Mouse (Mus musculus) left cerebral cortex, adult 2 months (tissue): ENCODE data around the gene Btg2. TPM values are rescaled to one million over a fixed set of nuclear protein-coding genes. Genes with fewer than 3 reads are reported as not detected.

Source experiments
- DNase-seq, 2 experiments: peaks; one replicate each; pipeline ENCODE4 v3.0.0; 2021 to 2022; ENCODE audit warnings: low spot score in 2 of 2, mixed read lengths in 1 of 2; ENCODE audit errors: extremely low spot score in 1 of 2
- H3K27ac ChIP-seq: fragments of 200-600 bp; 2 replicates; pipeline ENCODE4 v1.8.1; 2022
- H3K4me3 ChIP-seq: fragments of 200-600 bp; 2 replicates; pipeline ENCODE4 v1.8.1; 2022
- CTCF ChIP-seq: fragments of 200-600 bp; IDR thresholded peaks from 2 replicates; pipeline ENCODE4 v1.8.1; 2022; ENCODE audit warnings: antibody characterized with exemption, mild to moderate bottlenecking, moderate library complexity
- intact Hi-C: fragments of 180-260 bp; cut with DNase I; formaldehyde crosslinking; loops from one replicate; pipeline ENCODE4 v1.15.1; 2025
- total RNA-seq, 2 experiments: library from RNA; stranded (reverse); gene quantifications; 2 replicates each; pipeline ENCODE4 v1.2.3; 2021

Btg2 gene
- total RNA-seq, 2 experiments from 2014 or later = 26.2 to 28.3 TPM

- no peak for TF ChIP-seq CTCF
- Histone ChIP-seq H3K27ac (peak overlapping the region; percentile 32; the same call in 1 of the 2 replicates), H3K4me3 (no peak overlapping the region)
- no peak for DNase-seq
- intact Hi-C loops = loop anchor here (1.0 kb wide), 1 partner anchor 34 kb away; no protein-coding TSS in a partner anchor
Observed at GRCm38 (mm10) chr1:134061915-134062314, 17.0 kb downstream of the Btg2 start.

GRCm38 (mm10) chr1:134060849-134061569 is 17.9 kb downstream of the Btg2 start:
- H3K27ac ChIP-seq = peak overlapping the region; percentile 97
- intact Hi-C loops = loop anchor here (1.0 kb wide), 1 partner anchor 18 kb away; the partner anchor contains the start of gene Btg2
- no peak; the same call in 1 of the 2 replicates for TF ChIP-seq CTCF
- peak overlapping the region; percentile 40 for H3K4me3 ChIP-seq
- peak; percentile 82 to 88 for DNase-seq

- DNase-seq = no peak
- TF ChIP-seq CTCF = peak; percentile 59
- Histone ChIP-seq H3K4me3 (peak overlapping the region; percentile 40), H3K27ac (peak overlapping the region; percentile 97)
- intact Hi-C loops = loop anchor here (1.0 to 10.0 kb wide), 2 partner anchors 19 to 275 kb away; partner anchors contain the start of genes Btg2 and Ppfia4
Observed at GRCm38 (mm10) chr1:134059739-134060695, 18.9 kb downstream of the Btg2 start.

DNA sequence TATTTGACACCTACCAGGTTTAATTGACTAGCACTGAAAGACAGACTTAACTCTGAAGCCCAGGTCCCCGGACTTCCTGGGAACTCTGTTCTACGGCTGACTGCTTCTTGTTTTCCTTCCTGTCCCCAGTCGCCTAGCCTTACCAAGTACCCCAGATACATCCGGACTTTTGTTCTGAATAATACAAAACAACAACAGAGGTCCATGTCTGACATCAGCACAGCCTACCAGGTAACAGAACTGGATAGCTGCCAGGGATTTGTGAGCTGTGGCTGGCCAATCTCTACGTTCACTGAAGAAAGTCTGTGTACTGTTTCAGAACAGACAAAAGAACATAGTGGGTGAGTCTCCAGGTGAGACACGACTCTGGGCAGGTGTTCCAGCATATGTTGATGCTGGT is 20.1 kb downstream of the Btg2 start:
- intact Hi-C loops = loop anchor here (10.0 kb wide), 1 partner anchor 276 kb away; the partner anchor contains the start of gene Ppfia4
- no peak for TF ChIP-seq CTCF
- Histone ChIP-seq H3K4me3 (no peak overlapping the region), H3K27ac (no peak overlapping the region)
- no peak for DNase-seq

GRCm38 (mm10) chr1:134057736-134058135 is 21.2 kb downstream of the Btg2 start:
- no peak for DNase-seq
- intact Hi-C loops = loop anchor here (10.0 kb wide), 1 partner anchor 277 kb away; the partner anchor contains the start of gene Ppfia4
- Histone ChIP-seq H3K27ac (no peak overlapping the region), H3K4me3 (no peak overlapping the region)
- TF ChIP-seq CTCF = no peak

GRCm38 (mm10) chr1:134056285-134056684 is 22.6 kb downstream of the Btg2 start:
- TF ChIP-seq CTCF = no peak
- intact Hi-C loops = loop anchor here (10.0 kb wide), 1 partner anchor 279 kb away; the partner anchor contains the start of gene Ppfia4
- DNase-seq = no peak
- no peak overlapping the region for H3K4me3 ChIP-seq
- H3K27ac ChIP-seq = no peak overlapping the region

- no peak overlapping the region for H3K27ac ChIP-seq
- no peak overlapping the region for H3K4me3 ChIP-seq
- DNase-seq = no peak
- intact Hi-C loops = loop anchor here (10.0 kb wide), 1 partner anchor 279 kb away; the partner anchor contains the start of gene Ppfia4
- TF ChIP-seq CTCF = no peak
Observed at GRCm38 (mm10) chr1:134055666-134056245, 23.2 kb downstream of the Btg2 start.

DNA sequence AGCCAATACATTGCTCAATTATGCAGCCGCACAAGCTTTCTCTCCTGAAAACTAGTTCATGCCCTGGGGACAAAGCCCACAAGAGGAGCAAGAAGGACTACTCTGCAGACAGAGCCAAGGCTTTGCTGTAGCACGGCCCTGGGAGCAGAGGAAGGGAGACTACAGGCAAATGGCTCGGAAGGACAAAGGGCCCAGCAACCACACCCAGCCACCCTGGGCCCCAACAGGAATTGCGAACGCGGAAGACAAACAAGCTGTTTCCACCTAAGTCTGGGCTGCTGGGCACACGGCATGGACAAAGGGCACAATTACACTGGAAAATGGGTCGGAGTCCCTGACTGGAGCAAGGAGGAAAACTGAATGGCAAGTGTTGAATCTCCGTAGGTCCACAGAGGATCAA is 23.9 kb downstream of the Btg2 start:
- no peak for TF ChIP-seq CTCF
- intact Hi-C loops = loop anchor here (10.0 kb wide), 1 partner anchor 280 kb away; the partner anchor contains the start of gene Ppfia4

GRCm38 (mm10) chr1:134053207-134053606 is 25.7 kb downstream of the Btg2 start:
- intact Hi-C loops = loop anchor here (1.0 to 10.0 kb wide), 2 partner anchors 53 to 282 kb away; partner anchors contain the start of gene Ppfia4
- no peak overlapping the region for H3K27ac ChIP-seq
- DNase-seq = peak; percentile 83 to 87
- H3K4me3 ChIP-seq = no peak overlapping the region
- TF ChIP-seq CTCF = peak; percentile 94

More for the DNA sequence above, 23.9 kb downstream of the Btg2 start:
- no peak for DNase-seq
- no peak overlapping the region for H3K4me3 ChIP-seq
- H3K27ac ChIP-seq = no peak overlapping the region

DNA sequence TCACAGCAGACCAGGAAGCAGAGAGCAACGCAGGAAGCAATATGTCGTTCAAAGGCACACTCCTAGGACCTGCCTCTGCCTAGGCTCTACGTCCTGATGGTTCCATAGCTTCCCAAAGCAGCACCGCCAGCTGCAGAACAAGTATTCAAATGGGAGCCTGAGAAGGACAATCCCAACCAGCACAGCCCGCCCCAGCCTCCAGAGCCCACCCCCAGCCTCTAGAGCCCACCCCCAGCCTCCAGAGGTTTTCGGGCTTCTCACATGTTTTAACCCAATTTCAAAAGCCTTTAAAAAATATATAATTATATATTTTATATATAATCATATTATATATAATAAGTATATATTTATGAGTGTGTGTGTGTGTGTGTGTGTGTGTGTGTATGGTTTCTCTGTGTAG is 29.4 kb downstream of the Btg2 start:
- Histone ChIP-seq H3K4me3 (no peak overlapping the region), H3K27ac (no peak overlapping the region)
- intact Hi-C loops = loop anchor here (5.0 kb wide), 2 partner anchors 387 to 417 kb away; partner anchors contain the start of genes Gm38394 and Zbed6
- no peak for TF ChIP-seq CTCF
- DNase-seq = no peak

- peak; percentile 77 to 83 for DNase-seq
- Histone ChIP-seq H3K4me3 (no peak overlapping the region), H3K27ac (no peak overlapping the region)
- TF ChIP-seq CTCF = peak; percentile 79
- intact Hi-C loops = loop anchor here (1.0 to 5.0 kb wide), 5 partner anchors 87 to 416 kb away; partner anchors contain the start of genes Gm38394 and Zbed6
Observed at GRCm38 (mm10) chr1:134048759-134049158, 30.2 kb downstream of the Btg2 start.
